Mouse (Mus musculus) spleen, adult 2 months (tissue): ENCODE data around the gene Tff2. TPM values are rescaled to one million over a fixed set of nuclear protein-coding genes. Genes with fewer than 3 reads are reported as not detected.
A peak's percentile ranks its signal among the peaks of the same experiment; 100 is the strongest.

Source experiments
- DNase-seq, 2 experiments: peaks; one replicate each; pipeline versions ENCODE4 v3.0.0 to v3.0.0-alpha.2; 2012 to 2021; ENCODE audit warnings: low spot score in 2 of 2, low read depth in 1 of 2
- H3K27ac ChIP-seq: fragments of 200-500 bp; 2 replicates; pipeline ENCODE4 v1.5.1; 2012; ENCODE audit warnings: low read length, inconsistent platforms; ENCODE audit not compliant: insufficient read depth
- H3K27me3 ChIP-seq: fragments of 200-500 bp; 2 replicates; pipeline ENCODE4 v1.6.1; 2012; ENCODE audit warnings: mild to moderate bottlenecking, moderate library complexity, low read length, inconsistent platforms; ENCODE audit not compliant: control insufficient read depth, insufficient read depth
- H3K36me3 ChIP-seq: fragments of 200-500 bp; 2 replicates; pipeline ENCODE4 v1.6.1; 2012; ENCODE audit warnings: mild to moderate bottlenecking, low read length, inconsistent platforms; ENCODE audit not compliant: control insufficient read depth, insufficient read depth
- H3K4me1 ChIP-seq: fragments of 200-500 bp; 2 replicates; pipeline ENCODE4 v1.6.1; 2011; ENCODE audit warnings: inconsistent platforms; ENCODE audit not compliant: control insufficient read depth, insufficient read depth, insufficient read length
- H3K4me3 ChIP-seq: fragments of 200-500 bp; 2 replicates; pipeline ENCODE4 v1.5.1; 2011; ENCODE audit warnings: mild to moderate bottlenecking, inconsistent platforms; ENCODE audit not compliant: insufficient read depth, insufficient read length; ENCODE audit errors: extremely low read depth
- CTCF ChIP-seq: fragments of 200-500 bp; IDR thresholded peaks from 2 replicates; pipeline ENCODE4 v1.5.1; 2011; ENCODE audit warnings: mild to moderate bottlenecking, inconsistent platforms; ENCODE audit not compliant: insufficient read depth, insufficient read length, insufficient replicate concordance; ENCODE audit errors: extremely low read depth
- POLR2A ChIP-seq: fragments of 200-500 bp; IDR thresholded peaks from 2 replicates; pipeline ENCODE4 v1.6.1; 2011; ENCODE audit warnings: low read depth, low read length, inconsistent platforms
- WGBS: fragments of 180-500 bp; shearing (Covaris S2); methylation state at CpG from one replicate; pipeline ENCODE4 v1.1.7; 2018; 5-methylcytosine and 5-hydroxymethylcytosine counted together
- polyA plus RNA-seq: library from polyadenylated mRNA; depleted of rRNA; stranded (reverse); fragments of >200 nt; gene quantifications from 2 replicates; pipeline ENCODE4 v1.2.3, GENCODE M21; 2012; rRNA removed

Gene Tff2
- 214 and 330 TPM in 2 replicates for polyA plus RNA-seq

DNA sequence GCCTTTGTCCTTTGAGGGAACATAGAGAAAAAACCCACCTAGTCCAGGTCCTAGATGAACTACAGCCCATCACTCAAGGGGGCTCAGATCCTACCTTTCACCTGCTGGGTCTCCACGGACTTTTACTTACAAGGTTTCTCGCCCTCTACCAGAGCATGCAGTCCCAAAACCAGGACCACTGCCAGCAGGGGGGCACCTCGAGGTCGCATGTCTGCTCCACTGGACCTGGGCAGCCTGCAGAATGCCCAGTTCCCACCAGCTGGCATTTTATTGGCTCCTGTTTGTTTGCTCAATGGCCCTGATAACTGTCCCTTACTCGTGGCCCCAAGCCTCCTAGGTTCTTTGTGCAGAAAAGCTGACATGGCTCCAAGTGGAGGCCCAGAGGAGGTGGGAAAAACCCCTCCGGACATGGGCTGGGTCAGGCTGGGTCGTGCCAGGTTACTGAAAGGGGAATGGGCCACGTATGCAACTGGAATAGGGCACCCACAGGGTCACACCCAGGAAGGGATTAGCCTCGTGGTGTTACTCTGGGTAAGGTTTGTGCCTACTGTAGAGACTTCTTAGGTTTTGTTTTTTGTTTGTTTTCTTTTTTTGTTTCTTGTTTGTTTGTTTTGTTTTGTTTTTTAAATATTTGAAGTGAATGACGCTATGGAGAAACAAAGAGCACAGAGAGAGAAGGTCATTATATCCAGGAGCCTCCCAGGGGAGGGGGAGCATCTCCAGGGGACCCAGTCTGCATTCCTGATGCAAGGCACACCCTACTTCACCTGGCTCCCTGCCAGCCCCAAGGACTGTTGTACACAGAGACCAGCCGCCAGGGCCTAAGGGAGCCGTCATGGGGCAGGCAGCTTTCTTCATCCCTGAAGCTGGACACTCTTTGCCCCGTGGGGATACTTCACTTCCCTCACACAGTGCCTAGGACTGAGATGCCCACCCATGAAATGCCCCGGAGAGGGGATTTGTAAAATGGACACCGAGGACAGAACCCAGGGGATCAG lies at the start of gene Tff2:
TSS of gene Tff2 (minus strand) at position 243 of the 998 bp plus-strand sequence.
- no peaks in the 10 kb centered on the region for H3K4me1 ChIP-seq
- H3K4me3 ChIP-seq: no peak within 1 kb of the TSS
- no peaks in the 10 kb centered on the region for H3K27me3 ChIP-seq
- 81% methylated on average over 15 of the region's 15 CpGs for WGBS
- no peak for TF ChIP-seq CTCF
- no peak for TF ChIP-seq POLR2A
- DNase-seq: no peak
- H3K27ac ChIP-seq: no peak within 1 kb of the TSS
- H3K36me3 ChIP-seq: no peaks in the 10 kb centered on the region

DNA sequence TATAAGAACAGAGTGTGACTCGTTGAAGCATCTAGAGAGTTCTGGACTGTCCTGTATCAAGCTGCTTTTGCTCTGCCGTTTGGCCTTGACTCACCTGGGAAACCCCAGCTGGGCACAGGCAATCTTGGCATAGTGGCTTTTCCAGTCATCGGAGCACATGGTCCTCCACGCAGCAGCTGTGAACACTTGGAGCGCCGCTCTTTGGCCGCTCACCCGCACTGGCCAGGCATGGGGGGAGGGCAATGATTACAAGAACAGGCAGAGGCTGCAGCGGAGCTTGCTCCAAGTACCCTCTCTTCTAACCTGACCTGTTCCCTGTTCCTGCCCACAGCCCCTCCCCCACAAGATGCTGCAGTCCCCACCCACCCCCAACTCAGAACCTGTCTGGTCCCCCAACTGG lies 49.3 kb upstream of the Tff2 start:
- DNase-seq: no peak
- H3K27me3 ChIP-seq: no peaks in the 10 kb centered on the region
- H3K4me1 ChIP-seq: peaks cover 13% of the 10 kb centered on the region; the same call in 1 of the 2 replicates
- H3K27ac ChIP-seq: no peak overlapping the region
- no peaks in the 10 kb centered on the region for H3K36me3 ChIP-seq
- 89% methylated on average over 9 of the region's 9 CpGs for WGBS
- H3K4me3 ChIP-seq: no peak overlapping the region
- TF ChIP-seq POLR2A (no peak), CTCF (no peak)

- WGBS: 26% methylated on average over 2 of the region's 2 CpGs
- no peak overlapping the region for H3K27ac ChIP-seq
- H3K4me1 ChIP-seq: peaks cover 13% of the 10 kb centered on the region; the same call in 1 of the 2 replicates
Observed at GRCm38 (mm10) chr17:31192663-31193062, 48.6 kb upstream of the Tff2 start.

DNA sequence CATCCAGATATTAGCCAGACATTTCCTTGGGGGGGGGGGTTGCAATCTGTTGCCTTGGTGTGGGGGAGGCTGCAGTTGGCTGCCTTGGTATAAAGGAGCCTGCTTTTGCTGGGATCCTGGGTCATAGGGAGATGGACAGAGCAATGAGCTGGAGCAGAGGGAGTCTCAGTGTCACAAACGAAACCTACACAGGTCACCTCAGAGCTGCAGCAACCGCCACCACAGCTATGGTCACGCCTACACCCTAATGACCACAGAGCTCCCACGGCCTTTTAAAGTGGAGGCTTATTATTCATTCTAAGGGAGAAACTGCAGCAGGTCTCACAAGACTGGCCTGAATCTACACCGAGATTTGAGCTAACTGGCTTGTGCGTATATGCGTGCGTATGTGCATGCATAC lies 47.7 kb upstream of the Tff2 start:
- no peaks in the 10 kb centered on the region for H3K27me3 ChIP-seq
- no peak overlapping the region for H3K4me3 ChIP-seq
- no peak for TF ChIP-seq CTCF
- TF ChIP-seq POLR2A: no peak
- H3K36me3 ChIP-seq: no peaks in the 10 kb centered on the region
- 49% methylated on average over 8 of the region's 8 CpGs for WGBS
- peaks cover 13% of the 10 kb centered on the region; the same call in 1 of the 2 replicates for H3K4me1 ChIP-seq
- no peak overlapping the region for H3K27ac ChIP-seq
- no peak for DNase-seq

More at GRCm38 (mm10) chr17:31192663-31193062, 48.6 kb upstream of the Tff2 start:
- Histone ChIP-seq H3K36me3 (no peaks in the 10 kb centered on the region), H3K27me3 (no peaks in the 10 kb centered on the region), H3K4me3 (no peak overlapping the region)
- peak in 1 of 2 experiments; percentile 54 for DNase-seq
- TF ChIP-seq CTCF (no peak), POLR2A (no peak)

GRCm38 (mm10) chr17:31187370-31187769 lies 43.3 kb upstream of the Tff2 start:
- Histone ChIP-seq H3K36me3 (no peaks in the 10 kb centered on the region), H3K27ac (no peak overlapping the region), H3K4me1 (peaks cover 6% of the 10 kb centered on the region; the same call in 1 of the 2 replicates), H3K4me3 (no peak overlapping the region), H3K27me3 (no peaks in the 10 kb centered on the region)
- peak; percentile 93 for TF ChIP-seq CTCF
- no peak for TF ChIP-seq POLR2A
- DNase-seq: peak in 1 of 2 experiments; percentile 72
- WGBS: 11% methylated on average over 4 of the region's 4 CpGs

GRCm38 (mm10) chr17:31184269-31184990 lies 40.3 kb upstream of the Tff2 start:
- Histone ChIP-seq H3K27ac (no peak overlapping the region), H3K36me3 (no peaks in the 10 kb centered on the region), H3K27me3 (no peaks in the 10 kb centered on the region), H3K4me1 (no peaks in the 10 kb centered on the region; the same call in 1 of the 2 replicates), H3K4me3 (no peak overlapping the region)
- no peak for TF ChIP-seq POLR2A
- no peak for TF ChIP-seq CTCF
- 75% methylated on average over 12 of the region's 12 CpGs for WGBS
- DNase-seq: no peak
